Comparison of ENCODE assay signal across 15 mouse cellular contexts in genomic region chr10:53339045-53339444, GRCm38 (mm10). TPM values are rescaled to one million over a fixed set of nuclear protein-coding genes. Genes with fewer than 3 reads are reported as not detected.
"Had no signal": no experiment of that assay in that cellular context is flagged by ENCODE, and none has a peak within 500 bp of the region (broad histone marks: within the 10 kb centered on the region; RNA-seq: fewer than 3 reads in every experiment).

No protein-coding gene starts in this region.

- H3K4me3 ChIP-seq: layer of hippocampus, adult 2 months; limb, embryonic 13.5 days; midbrain, embryonic 13.5 days; myocyte; neural tube, embryonic 15.5 days had no signal

- ATAC-seq: midbrain, embryonic 13.5 days had no signal

- H3K9me3 ChIP-seq: limb, embryonic 13.5 days; midbrain, embryonic 13.5 days; neural tube, embryonic 15.5 days had no signal

- DNase-seq: kidney, postnatal 10 days; kidney, postnatal 4 days; left cerebral cortex, postnatal 4 days; lung, adult 18-20 months; right cerebral cortex, adult 18-20 months; right cerebral cortex, postnatal 25 days; thymus, adult 18-20 months; thymus, postnatal 14 days had no signal

- H3K4me1 ChIP-seq: midbrain, embryonic 13.5 days had no signal

- H3K27ac ChIP-seq: layer of hippocampus, adult 2 months; limb, embryonic 13.5 days; liver, embryonic 14.5 days; midbrain, embryonic 13.5 days; neural tube, embryonic 15.5 days had no signal

- H3K27me3 ChIP-seq: limb, embryonic 13.5 days; midbrain, embryonic 13.5 days; neural tube, embryonic 15.5 days had no signal

- H3K9ac ChIP-seq: limb, embryonic 13.5 days; liver, embryonic 14.5 days; midbrain, embryonic 13.5 days; neural tube, embryonic 15.5 days had no signal

- H3K4me2 ChIP-seq: limb, embryonic 13.5 days; midbrain, embryonic 13.5 days; neural tube, embryonic 15.5 days had no signal

- H3K36me3 ChIP-seq: limb, embryonic 13.5 days; midbrain, embryonic 13.5 days; neural tube, embryonic 15.5 days had no signal

RNA-seq across cellular contexts. Expression of gene Pln, which starts 1.6 kb away (rescaled TPM):
- polyA plus RNA-seq: liver, adult 2 months had no signal
